Mouse (Mus musculus): ENCODE results near the gene Agl.

GRCm38 (mm10) chr3:116694312-116694711 is 113.7 kb downstream of the Agl start:
- TF ChIP-seq POLR2A (IDR thresholded peaks at IDR 0.05; ENCODE audit: extremely low read depth, insufficient read depth, low read length) (no peak), CTCF (IDR thresholded peaks at IDR 0.05; ENCODE audit: low read depth, low read length) (no peak)

All from liver, adult 2 months (tissue).